Mouse (Mus musculus): Measurements from ENCODE around the gene Hes7. TPM values are rescaled to one million over a fixed set of nuclear protein-coding genes. Genes with fewer than 3 reads are reported as not detected.

Hes7 gene
- polyA plus RNA-seq, 1 experiment = 1.1 TPM

DNA sequence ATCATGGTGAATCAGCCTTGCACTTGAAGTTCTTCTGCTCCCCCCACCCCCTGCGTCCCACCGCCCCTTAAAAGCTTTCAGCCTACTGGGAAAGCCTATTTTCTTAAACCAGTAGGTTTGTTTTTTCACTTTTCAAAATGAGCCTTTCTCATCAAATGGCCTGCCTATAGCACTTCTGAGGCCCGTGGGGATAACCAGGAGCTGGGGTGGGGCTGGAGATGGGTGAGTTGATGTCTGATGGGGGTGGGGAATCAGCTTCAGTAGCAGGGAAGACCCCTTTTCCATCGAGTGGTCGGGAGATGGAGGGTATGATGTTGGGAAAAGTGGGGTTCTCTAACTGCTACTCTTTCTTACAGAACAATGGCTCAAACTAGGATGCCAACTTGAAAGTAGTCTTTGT, 3.4 kb upstream of the Hes7 start:
- TF ChIP-seq CTCF (IDR thresholded peaks at IDR 0.05; ENCODE audit: borderline replicate concordance, control insufficient read depth, extremely low read depth, insufficient read depth, low read length, poor library complexity) (no peak), POLR2A (IDR thresholded peaks at IDR 0.05; ENCODE audit: control insufficient read depth, extremely low read depth, insufficient read depth, low read length, poor library complexity) (no peak)
- no peaks in the 10 kb centered on the region for H3K36me3 ChIP-seq (ENCODE audit: control insufficient read depth, insufficient read depth, low read length)
- peaks cover 31% of the 10 kb centered on the region for H3K4me1 ChIP-seq (replicated peaks; ENCODE audit: control insufficient read depth, insufficient read depth, low read length)
- WGBS = 87% methylated on average over 5 of the region's 5 CpGs
- H3K27ac ChIP-seq (ENCODE audit: control insufficient read depth, insufficient read depth, low read length) = no peak overlapping the region
- H3K27me3 ChIP-seq (ENCODE audit: control insufficient read depth, insufficient read depth, low read length) = peaks cover 8% of the 10 kb centered on the region; the same call in 1 of the 2 replicates
- no peak overlapping the region for H3K4me3 ChIP-seq (ENCODE audit: control insufficient read depth, insufficient read depth, low read length)
- no peak for DNase-seq

DNA sequence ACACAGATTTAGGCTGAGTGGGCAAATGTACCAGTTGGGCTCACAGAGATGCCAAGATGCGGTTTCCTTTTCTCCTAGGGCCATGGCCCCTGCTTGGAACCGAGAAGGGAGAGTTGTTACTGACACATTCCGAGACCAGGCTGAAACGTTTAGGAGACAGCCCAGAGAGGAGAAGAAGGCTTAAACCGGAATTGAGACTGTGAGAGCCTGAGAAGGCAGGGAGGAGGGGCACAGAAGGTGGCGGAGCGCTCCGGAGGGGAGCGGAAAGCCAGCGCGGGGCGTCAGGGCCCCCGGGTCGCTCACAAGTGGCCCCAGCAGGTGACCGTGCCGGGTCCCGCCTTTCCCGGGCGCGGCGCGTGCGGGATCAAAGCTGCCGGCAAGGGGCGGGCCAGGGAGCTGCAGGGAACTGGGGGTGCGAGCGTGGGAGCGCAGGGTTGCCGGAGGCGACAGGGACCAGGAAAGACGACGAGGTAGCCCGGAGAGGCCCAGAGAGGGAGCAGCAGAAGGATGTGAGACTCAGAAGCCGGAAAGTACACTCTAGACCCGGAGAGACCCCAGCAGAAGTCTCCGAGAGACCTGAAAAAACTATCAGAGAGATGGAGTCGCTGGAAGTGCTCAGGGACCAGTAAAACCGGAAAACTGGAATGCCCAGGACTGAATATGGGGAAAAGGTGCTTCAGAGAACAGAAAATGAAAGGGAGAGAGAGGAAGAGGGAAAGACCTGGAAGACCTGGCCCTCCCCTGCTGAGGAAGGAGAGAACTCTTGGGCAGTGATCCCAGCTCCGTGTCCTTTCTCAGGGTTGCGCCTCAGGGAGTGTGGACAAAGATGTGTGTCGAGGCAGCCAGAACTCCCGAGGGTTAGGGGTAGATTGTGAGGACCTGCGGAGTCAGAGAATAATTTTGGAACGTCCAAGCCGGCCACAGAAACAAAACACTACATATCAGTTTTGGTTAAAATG, 2.2 kb upstream of the Hes7 start:
- TF ChIP-seq POLR2A (IDR thresholded peaks at IDR 0.05; ENCODE audit: control insufficient read depth, extremely low read depth, insufficient read depth, low read length, poor library complexity) = no peak
- TF ChIP-seq CTCF (IDR thresholded peaks at IDR 0.05; ENCODE audit: borderline replicate concordance, control insufficient read depth, extremely low read depth, insufficient read depth, low read length, poor library complexity) = no peak
- Histone ChIP-seq H3K4me3 (ENCODE audit: control insufficient read depth, insufficient read depth, low read length) (peak overlapping the region; percentile 92), H3K4me1 (replicated peaks; ENCODE audit: control insufficient read depth, insufficient read depth, low read length) (peaks cover 35% of the 10 kb centered on the region), H3K36me3 (ENCODE audit: control insufficient read depth, insufficient read depth, low read length) (no peaks in the 10 kb centered on the region), H3K27ac (ENCODE audit: control insufficient read depth, insufficient read depth, low read length) (peak overlapping the region; percentile 14; the same call in 1 of the 2 replicates), H3K27me3 (ENCODE audit: control insufficient read depth, insufficient read depth, low read length) (peaks cover 13% of the 10 kb centered on the region)
- WGBS = under 1% methylated on average over 45 of the region's 45 CpGs
- peak; percentile 76 for DNase-seq

DNA sequence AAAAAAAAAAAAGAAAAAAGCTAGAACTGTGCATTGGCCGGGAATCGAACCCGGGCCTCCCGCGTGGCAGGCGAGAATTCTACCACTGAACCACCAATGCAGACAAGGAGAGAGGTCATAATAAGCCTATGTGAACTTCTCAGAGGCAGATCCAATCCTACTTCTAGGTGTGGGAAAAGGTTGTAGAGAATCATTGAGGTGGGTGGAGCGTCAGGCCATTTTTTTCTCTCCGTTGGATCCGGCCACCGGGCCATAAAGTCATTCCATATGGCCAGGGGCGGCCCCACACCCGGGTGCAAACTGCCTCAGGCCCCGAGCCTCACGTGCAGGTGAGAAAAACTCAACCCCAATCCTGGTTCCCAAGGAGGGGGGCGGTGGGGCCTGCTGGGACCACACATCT, 1.4 kb upstream of the Hes7 start:
- WGBS = 5% methylated on average over 15 of the region's 15 CpGs
- Histone ChIP-seq H3K27ac (ENCODE audit: control insufficient read depth, insufficient read depth, low read length) (no peak overlapping the region), H3K27me3 (ENCODE audit: control insufficient read depth, insufficient read depth, low read length) (peaks cover 13% of the 10 kb centered on the region), H3K4me1 (replicated peaks; ENCODE audit: control insufficient read depth, insufficient read depth, low read length) (peaks cover 40% of the 10 kb centered on the region), H3K36me3 (ENCODE audit: control insufficient read depth, insufficient read depth, low read length) (no peaks in the 10 kb centered on the region), H3K4me3 (ENCODE audit: control insufficient read depth, insufficient read depth, low read length) (no peak overlapping the region)
- peak; percentile 89 for DNase-seq
- TF ChIP-seq CTCF (IDR thresholded peaks at IDR 0.05; ENCODE audit: borderline replicate concordance, control insufficient read depth, extremely low read depth, insufficient read depth, low read length, poor library complexity) (no peak), POLR2A (IDR thresholded peaks at IDR 0.05; ENCODE audit: control insufficient read depth, extremely low read depth, insufficient read depth, low read length, poor library complexity) (no peak)

DNA sequence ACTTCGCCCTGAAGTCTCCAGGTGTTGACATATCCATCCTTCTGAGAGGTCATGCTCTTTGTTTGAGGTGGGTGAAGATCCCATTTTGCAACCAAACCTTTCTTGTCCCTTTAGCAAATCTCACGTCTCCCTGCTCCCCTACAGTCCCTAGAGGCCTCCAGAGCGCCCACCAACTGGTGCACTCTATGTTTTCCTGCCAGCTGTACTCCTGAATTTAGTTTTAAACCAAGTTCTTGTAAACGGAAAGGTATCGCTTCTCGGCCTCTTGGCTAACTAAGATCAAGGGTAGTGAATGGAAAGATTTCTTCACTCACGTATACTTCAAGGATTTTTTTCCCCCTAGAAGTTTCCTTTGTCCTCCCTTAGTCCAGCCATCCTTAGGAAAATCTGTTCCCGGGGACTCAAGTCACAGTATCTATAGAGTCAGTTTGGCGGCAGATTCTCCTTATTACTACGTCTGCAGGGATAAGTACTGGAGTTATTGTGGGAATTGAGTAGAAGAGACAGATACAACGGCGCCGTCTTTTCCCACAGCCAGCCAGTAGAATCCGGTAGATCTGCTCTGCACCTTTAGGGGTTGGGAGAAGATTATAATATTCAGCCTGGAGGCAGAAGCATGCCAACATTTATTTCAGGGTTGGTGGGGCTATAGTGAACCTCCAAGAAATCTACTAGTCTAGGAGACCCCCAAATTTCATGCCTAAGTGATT, 603 bp upstream of the Hes7 start:
- H3K4me3 ChIP-seq (ENCODE audit: control insufficient read depth, insufficient read depth, low read length) = no peak overlapping the region
- 80% methylated on average over 14 of the region's 14 CpGs for WGBS

DNA sequence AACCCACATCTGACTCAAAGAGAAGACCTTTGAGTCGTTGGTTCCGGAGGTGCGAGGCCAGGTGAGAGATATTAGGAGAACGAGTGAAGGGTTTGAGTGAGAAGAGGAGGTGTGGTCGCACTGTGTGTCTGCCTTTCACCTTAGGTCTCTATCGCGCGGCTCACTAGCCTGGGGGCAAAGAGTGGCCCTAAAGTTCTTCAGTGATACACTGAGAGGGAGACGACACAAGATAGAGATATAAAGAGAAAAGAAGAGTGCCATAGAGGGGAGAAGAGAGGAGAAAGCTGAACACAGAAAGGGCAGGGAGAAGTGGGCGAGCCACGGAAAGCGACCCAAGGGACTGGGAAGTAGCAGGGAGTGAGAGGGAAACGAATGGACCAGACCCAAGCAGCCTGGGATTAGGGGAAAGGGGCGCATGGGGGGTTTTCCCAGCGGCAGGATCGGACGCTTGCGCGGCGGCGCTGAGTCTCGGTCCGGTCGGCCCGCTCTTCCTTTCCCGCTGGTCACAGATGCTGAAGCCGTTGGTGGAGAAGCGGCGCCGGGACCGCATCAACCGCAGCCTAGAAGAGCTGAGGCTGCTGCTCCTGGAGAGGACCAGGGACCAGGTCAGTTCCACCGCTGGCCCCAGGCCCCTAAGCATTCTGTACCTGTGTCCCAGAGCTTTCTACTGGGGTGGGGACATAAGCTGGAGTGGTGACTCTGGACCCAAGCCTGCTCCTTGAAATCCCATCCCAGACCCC, 967 bp downstream of the Hes7 start:
- whole genome bisulfite sequencing = under 1% methylated on average over 33 of the region's 33 CpGs
- no peak overlapping the region for H3K27ac ChIP-seq (ENCODE audit: control insufficient read depth, insufficient read depth, low read length)

More for the DNA sequence above, 603 bp upstream of the Hes7 start:
- Histone ChIP-seq H3K36me3 (ENCODE audit: control insufficient read depth, insufficient read depth, low read length) (no peaks in the 10 kb centered on the region), H3K4me1 (replicated peaks; ENCODE audit: control insufficient read depth, insufficient read depth, low read length) (peaks cover 40% of the 10 kb centered on the region), H3K27ac (ENCODE audit: control insufficient read depth, insufficient read depth, low read length) (no peak overlapping the region), H3K27me3 (ENCODE audit: control insufficient read depth, insufficient read depth, low read length) (peaks cover 13% of the 10 kb centered on the region)
- no peak for TF ChIP-seq CTCF (IDR thresholded peaks at IDR 0.05; ENCODE audit: borderline replicate concordance, control insufficient read depth, extremely low read depth, insufficient read depth, low read length, poor library complexity)
- DNase-seq = no peak

More for the DNA sequence above, 967 bp downstream of the Hes7 start:
- peaks cover 46% of the 10 kb centered on the region for H3K4me1 ChIP-seq (replicated peaks; ENCODE audit: control insufficient read depth, insufficient read depth, low read length)
- TF ChIP-seq POLR2A (IDR thresholded peaks at IDR 0.05; ENCODE audit: control insufficient read depth, extremely low read depth, insufficient read depth, low read length, poor library complexity) = no peak
- TF ChIP-seq CTCF (IDR thresholded peaks at IDR 0.05; ENCODE audit: borderline replicate concordance, control insufficient read depth, extremely low read depth, insufficient read depth, low read length, poor library complexity) = no peak
- H3K36me3 ChIP-seq (ENCODE audit: control insufficient read depth, insufficient read depth, low read length) = no peaks in the 10 kb centered on the region
- DNase-seq = no peak
- H3K27me3 ChIP-seq (ENCODE audit: control insufficient read depth, insufficient read depth, low read length) = peaks cover 13% of the 10 kb centered on the region
- H3K4me3 ChIP-seq (ENCODE audit: control insufficient read depth, insufficient read depth, low read length) = peak overlapping the region; percentile 77

Data from thymus, adult 2 months (tissue).